Mouse (Mus musculus) cortical plate, adult 2 months (tissue): ENCODE data around the gene Ptprm.

ENCODE experiments used
- CTCF ChIP-seq: fragments of 200-500 bp; IDR thresholded peaks from 2 replicates; pipeline ENCODE4 v1.5.1; 2011; ENCODE audit warnings: mild to moderate bottlenecking, control low read depth, low read length; ENCODE audit not compliant: insufficient read depth; ENCODE audit errors: extremely low read depth
- POLR2A ChIP-seq: fragments of 200-500 bp; IDR thresholded peaks from 2 replicates; pipeline ENCODE4 v1.6.1; 2011; ENCODE audit warnings: mild to moderate bottlenecking, low read length, control low read depth; ENCODE audit not compliant: insufficient read depth; ENCODE audit errors: extremely low read depth

GRCm38 (mm10) chr17:66783075-66783492 lies 571.2 kb downstream of the Ptprm start:
- TF ChIP-seq CTCF (no peak), POLR2A (no peak)
